Mouse (Mus musculus) R1 (cell line): ENCODE results near the gene Actn4.

Experiments used
- DNase-seq: peaks from one replicate; pipeline ENCODE4 v3.0.0-alpha.2; 2018; ENCODE audit warnings: low read depth, low spot score

Gene Actn4

DNA sequence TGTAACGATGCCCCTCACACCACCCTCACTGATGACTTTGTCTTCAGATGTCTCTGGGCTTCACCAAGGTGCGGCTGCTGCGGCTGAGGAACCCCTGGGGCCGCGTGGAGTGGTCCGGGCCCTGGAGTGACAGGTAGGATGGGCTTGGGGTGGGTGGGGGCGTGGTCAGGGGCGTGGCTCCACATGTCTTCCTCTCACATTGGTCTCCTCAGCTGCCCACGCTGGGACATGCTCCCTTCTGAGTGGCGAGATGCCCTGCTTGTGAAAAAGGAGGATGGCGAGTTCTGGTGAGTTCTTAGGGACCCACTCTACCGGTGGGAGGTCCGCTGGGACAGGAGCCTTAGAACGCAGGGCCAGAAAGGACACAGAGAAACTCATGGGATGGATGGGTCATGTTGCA lies 75.7 kb downstream of the Actn4 start:
- peak; percentile 73 for DNase-seq

DNA sequence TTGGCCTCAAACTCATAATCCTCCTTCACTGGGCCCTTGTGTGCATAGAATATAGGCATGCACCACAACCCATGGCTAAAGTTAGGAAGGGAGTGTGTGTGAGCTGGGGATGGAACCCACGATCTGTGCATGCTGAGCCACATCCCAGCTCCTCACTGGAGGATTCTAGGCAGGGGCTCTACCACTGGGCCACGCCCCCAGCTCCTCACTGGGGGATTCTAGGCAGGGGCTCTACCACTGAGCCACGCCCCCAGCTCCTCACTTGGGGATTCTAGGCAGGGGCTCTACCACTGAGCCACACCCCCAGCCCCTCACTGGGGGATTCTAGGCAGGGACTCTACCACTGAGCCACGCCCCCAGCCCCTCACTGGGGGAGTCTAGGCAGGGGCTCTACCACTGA lies 78.4 kb downstream of the Actn4 start:
- peak; percentile 75 for DNase-seq

DNA sequence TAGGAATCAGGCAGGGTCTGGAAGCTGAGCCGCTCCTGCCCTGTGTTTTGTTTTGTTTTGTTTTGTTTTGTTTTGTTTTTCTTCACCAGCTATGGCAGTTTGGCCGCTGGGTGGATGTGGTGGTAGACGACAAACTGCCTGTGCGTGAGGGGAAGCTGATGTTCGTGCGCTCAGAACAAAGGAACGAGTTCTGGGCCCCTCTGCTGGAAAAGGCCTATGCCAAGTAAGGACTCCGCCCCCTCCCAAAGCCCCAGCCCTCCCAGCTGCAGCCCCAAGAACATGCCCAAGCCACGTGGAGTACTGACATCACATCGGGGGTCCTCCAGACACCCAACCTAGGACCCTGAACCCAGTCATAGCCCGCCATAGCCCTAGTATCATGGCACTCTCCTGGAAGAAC lies 79.1 kb downstream of the Actn4 start:
- DNase-seq: no peak

DNA sequence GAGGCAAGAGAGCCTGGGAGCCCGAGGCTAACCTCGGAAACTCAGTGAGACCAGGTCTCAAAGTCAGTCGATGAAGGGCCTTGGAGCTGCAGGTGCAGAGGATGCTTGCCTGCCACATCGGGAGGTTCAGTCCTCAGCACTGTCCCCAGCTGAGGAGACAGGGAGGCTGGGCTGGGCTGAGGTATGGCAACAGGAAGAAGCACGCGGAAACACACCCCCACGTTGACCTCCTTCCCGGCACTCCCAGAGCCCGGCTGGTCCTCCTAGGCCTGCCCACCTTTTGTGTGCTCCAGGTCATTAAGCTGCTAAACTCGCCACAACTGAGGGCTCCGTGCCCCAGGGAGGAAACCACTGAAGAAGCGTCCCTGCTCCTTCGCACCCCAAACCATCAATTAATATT lies 80.9 kb downstream of the Actn4 start, which contains the start of gene Capn12:
TSS of gene Capn12 (plus strand) at position 224 of the 400 bp plus-strand sequence.
- peak; percentile 50 for DNase-seq

DNA sequence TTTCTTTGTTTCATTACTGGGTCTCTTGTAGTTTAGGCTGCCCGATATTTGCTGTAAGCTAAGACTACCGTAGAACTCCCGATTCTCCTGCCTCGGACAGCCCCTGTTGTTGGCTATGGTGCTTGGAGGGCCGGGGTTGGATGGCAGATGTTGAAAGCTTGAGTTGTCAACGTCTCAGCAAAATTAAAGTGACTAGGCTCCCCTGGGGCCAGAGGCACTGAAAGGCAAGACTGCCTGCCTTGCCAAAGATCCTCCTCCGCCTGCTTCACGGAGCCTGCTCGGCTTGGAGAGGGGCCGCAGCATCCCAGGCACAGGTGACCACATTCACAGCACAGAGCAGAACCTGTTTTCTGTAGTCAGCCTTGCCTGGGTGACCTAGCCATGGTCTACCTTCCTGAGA lies 81.6 kb downstream of the Actn4 start:
- no peak for DNase-seq

DNA sequence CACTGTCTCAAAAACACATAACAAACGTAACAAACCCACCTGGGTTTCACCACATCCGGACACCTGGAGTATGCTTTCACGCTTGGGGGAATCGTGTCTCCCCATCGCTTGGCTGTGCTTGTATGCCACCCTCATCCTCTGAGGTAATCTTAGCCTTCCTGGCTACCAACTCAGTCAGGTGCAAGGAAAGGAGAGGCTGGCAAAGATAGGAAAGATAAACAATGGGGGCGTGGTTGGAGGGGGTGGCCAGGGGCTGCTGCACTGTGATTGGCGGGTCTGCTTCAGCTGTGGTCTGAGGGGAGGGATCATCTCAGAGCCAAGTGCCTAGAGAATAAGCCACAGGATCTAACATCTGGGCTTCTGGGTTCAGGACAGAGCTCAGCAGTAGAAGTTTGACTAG lies 82.5 kb downstream of the Actn4 start:
- DNase-seq: peak; percentile 83

DNA sequence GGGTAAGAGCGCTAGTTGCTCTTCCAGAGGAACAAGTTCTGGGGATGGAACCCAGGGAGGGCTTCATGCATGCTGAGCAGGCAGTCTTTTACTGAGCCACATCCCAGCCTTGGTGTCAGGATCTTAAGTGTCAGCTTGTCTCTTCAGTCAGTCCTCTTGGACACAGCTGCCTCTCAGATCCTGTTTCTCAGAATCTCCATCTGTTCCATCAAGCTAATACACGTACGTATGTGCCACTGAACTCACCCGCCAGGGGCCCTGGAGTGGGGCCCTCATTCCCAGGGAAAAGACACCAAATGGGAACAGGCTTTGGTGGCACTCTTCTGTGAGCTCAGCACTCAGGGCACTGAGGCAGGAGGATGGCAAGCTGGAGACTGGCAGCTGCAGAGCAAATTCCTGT lies 84.3 kb downstream of the Actn4 start:
- no peak for DNase-seq

DNA sequence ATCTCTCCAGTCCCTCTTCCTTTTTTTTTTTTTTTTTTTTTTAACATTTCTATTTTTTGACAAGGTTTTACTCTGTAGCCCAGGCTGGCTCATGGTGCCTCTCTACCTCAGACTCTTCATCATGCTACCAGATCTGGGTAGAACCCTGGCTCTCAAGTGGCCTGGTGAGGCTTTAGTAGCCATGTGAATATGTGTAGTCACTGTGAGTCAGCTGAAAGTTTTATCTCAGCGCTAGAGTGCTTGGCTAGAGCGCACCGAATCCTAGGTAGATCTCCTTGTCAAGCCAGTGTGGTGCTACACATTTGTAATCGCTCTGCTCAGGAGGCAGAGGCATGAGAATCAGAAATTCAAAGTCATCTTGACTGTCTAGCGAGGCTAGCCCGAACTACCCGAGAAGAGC lies 85.0 kb downstream of the Actn4 start:
- DNase-seq: peak; percentile 25

DNA sequence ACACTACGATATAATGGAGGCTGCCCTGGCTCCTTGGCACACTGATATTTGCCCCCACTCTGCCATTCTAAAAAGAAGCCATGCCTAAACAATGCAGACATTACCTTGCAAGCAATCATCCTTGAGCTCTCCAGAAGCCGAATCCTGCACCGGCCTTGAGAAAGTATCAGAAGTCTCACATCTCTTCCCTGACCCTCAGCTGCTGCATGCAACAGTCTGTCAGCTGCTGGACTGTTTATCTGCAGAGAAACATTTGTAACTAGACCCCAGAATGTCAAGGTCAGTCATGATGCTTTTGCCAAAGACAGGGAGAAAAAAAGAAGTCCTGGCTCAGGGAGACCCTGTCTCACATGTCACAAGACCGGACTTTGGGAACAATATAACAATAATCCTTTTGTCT lies 86.0 kb downstream of the Actn4 start:
- no peak for DNase-seq

DNA sequence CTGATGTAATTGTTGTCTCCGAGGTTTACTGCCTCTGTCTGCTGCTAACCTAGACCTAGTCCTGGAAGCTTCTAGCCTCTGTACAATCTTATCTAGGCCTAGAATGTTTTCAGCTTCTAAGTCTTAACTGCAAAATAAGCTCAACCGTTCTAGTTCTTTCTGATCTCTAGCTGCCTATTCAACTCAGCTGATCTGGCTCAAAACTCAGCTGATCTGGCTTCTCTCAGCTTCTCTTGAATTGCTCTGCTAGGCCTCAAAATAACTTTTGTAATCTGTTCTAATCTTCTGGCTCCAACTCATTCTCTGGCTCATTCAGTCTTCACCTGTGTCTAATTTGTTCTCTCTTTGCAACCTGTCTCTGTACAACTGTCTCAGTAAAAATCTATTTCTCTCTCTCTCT lies 87.6 kb downstream of the Actn4 start:
- no peak for DNase-seq

DNA sequence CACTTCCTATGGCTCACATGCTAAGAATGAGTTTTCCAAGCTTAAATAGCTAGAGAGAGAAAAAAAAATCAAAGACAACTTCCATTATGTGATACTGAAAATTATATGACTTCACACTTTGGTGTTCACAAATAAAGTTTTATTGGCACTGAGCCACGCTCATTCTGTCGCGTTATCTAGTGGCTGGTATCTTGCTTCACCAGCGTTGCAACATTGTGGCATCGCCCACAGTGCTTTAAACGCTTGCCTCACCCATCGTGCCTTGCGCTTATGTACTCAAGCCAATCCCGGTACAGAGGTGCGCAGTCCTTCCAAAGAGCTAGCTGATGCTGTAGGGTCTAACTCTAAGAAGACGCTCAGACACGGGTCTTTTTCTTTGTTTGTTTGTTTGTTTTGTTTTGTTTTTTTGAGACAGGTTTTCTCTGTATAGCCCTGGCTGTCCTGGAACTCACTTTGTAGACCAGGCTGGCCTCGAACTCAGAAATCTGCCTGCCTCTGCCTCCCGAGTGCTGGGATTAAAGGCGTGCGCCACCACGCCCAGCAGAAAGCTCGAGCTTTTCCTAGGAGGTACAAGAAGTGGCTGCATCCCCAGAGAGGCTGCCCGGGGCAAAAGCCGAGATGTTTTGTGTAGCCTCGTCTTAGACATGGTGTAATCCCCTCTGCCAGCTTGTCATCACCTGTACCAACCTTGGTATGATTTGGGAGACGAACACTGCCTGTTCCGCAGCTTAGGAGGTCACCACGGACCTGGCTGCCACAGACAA lies 91.1 kb downstream of the Actn4 start:
- DNase-seq: peak; percentile 43

DNA sequence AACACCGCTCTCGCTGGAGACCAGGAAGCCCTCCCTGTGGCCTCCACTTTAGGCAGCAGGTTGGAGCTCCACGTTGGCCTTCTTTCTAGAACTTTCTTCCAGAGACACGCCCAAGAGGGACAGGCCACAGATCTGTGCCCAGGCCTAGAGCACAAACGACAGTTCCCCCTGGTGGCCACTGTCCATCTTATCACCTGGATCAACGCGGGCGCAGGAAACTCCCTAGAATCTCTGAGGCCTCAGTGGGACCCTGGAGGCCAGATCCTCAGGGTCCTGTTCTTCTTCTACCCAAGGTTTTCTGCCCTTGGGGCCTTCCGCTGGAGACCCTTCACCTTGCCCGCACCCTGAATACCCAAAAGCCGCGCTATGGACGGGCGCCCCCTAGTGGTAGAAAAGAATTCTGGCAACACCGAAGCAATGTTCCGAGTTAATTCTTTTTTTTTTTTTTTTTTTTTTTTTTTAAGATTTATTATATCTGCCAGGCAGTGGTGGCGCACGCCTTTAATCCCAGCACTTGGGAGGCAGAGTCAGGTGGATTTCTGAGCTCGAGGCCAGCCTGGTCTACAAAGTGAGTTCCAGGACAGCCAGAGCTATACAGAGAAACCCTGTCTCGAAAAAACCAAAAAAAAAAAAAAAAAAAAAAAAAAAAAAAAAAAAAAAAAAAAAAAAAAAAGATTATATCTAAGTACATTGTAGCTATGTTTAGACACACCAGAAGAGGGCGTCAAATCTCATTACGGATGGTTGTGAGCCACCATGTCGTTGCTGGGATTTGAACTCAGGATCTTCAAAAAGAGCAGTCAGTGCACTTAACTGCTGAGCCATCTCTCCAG lies 94.4 kb downstream of the Actn4 start:
- peak; percentile 81 for DNase-seq

DNA sequence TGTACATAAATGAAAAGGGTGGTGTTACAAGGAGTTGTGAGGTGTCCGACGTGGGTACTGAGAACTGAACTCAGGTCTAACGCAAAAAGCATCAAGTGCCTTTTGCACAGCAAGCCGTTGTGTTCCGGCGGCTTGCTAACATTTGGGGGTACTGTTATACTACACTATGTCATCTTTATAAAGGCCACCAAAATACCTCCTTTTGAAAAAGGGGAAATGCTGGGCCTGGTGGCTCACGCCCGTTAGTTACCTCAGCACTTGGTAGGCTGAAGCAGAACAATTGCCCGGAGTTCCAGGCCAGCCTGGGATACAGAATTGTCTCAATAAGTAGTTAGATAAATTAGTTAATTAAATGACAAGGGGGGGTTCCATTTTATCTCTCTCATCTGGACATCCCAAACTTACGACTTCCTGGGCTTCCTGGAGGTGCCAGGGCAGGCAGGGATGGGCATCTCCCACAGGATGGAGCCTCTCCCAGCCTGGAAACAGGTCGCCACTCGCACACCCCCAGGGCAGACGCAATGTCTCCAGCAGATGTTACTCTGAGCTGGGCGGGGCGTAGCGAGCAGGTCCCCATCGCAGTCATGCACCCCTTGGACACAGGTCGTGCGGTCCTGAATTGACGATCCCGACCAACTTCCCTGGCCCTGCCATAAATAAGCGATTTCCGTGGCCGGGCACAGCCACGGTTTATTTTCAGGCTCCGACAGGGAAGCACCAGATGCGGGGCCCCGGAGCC lies 95.2 kb downstream of the Actn4 start:
- no peak for DNase-seq

DNA sequence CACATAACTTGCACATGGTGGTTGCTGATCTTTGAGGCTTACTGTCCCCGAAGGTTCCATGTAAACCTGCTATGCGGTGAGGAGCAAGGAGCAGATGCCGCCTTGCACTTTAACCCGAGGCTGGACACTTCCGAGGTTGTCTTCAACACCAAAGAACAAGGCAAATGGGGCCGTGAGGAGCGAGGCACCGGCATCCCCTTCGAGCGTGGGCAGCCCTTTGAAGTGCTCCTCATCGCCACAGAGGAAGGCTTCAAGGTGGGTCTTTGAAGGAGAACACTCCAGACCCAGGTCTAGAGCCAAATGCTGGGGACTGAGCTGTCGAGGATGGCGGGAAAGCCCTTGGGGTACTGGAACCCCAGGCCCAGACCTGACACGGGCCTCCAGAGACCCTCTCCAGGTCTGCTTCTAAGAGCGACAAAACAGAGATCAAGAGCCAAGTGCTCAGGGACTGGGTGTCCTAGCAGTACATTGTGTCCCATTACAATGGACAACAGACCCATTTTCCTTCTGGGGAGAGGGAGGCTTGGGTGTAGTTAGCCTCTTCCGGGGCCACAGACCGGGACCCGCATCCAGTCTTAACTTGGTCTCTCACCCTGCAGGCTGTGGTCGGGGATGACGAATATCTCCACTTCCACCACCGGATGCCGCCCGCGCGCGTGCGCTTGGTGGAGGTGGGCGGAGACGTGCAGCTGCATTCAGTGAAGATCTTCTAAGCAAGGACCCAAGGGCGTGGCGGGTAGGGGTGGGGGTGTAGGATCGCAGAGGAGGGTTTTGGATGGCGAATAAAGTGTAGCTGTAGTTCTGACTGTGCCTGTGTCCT lies 96.4 kb downstream of the Actn4 start:
- peak; percentile 95 for DNase-seq

DNA sequence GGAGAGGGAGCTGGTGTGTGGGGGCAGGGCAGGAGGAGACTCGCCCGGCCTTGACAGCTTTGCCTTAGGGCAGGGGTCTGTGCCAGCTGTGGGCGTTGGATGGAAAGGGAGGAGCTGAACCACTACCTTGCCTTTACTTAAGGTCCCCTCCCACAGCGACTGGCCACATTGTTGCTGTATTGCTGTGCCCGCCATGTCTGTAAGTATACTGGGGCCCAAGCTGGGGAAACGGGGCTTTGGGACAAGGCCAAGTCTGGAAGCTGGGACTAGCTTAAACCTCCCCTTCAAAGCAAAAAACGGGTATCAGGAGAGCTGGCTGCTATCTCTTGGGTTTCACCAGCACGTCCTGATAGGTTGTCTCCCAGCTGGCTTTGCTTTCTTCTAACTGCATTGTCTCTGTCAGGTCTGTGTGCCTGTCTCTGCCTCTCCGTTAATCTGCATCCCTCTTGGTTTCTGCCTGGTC lies 97.8 kb downstream of the Actn4 start:
- no peak for DNase-seq

DNA sequence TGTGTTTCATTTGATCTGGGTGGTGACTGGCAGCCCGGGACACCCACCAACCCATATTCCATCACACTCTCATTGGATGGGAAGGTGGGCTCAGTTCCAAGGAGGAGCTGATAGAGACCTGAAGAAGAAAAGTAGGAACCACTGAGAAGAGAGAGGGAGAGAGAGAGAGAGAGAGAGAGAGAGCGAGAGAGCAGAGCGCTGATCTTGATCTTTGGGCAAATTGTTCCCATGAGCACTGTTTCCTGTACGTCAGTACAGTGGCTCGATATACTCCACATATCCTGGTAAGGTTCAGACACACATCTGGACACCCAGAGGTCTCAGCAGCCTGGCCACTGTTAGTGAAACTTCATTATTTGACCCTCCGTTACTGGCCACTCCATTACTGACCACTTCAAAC lies 98.6 kb downstream of the Actn4 start, which contains the start of gene Lgals7:
TSS of gene Lgals7 (plus strand) at position 314 of the 400 bp plus-strand sequence.
- DNase-seq: no peak

DNA sequence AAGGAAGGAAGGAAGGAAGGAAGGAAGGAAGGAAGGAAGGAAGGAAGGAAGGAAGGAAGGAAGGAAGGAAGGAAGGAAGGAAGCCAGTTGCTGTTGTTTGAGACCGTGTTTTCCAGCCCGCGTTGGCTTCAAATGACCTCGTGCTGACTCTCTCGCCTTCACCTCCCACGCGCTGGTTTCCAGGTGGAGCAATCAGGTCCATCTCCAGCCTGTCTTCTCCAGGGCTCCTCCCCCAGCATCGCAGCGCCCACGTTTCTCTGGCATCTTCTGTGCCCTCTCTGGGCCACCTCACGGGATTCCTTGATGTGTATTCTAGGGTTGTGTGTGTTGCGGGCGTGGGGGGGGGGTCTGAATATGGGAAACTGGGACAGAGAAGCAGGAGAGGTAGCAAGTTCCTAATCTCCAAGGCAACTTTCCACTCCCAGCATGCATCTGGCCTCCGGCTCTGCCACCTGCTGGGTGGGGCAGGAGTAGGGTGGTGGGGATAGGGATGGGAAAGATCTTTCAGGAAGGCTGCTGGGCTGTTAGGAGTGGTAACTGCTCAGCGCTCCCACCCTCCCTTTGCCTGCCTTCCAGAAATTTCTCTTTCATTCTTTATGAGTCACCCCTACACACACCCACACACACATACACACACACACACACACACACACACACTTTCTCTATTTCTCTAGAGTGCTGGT lies 99.2 kb downstream of the Actn4 start:
- peak; percentile 61 for DNase-seq

DNA sequence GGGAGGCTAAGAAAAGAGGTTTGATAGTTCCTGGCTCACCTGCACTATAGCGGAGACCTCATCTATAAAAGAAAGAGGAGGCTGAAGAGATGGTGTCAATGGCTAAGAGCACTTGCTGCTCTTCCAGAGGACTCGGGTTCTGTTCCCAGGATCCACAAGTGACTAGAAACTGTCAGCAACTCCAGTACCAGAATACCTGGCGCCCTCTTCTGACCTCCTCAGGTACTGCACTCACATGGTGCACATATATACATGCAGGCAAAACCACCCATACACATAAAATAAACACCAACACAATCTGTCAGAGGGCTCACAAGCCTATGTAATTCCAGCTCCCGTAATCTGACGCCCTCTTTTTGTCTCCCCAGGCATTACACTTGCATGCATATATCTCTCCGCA lies 101.2 kb downstream of the Actn4 start:
- peak; percentile 86 for DNase-seq

DNA sequence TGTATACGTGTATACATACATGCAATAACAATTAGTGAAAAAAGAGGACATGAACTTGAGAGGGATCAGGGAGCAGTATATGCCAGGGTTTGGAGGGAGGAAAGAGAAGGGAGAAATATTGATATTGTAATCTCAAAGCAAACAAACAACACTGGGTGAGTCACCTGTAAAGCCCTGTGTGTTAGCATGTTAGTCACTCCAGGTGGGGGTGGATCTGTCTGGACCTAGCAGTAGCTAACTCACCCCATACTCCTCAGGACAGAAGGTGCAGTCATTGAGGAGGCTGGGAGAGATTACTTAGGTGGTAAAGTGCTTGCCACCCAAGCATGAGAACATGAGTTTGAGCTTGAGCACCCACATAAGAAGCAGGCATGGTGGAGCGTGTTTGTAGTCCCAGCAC lies 102.2 kb downstream of the Actn4 start:
- DNase-seq: no peak

DNA sequence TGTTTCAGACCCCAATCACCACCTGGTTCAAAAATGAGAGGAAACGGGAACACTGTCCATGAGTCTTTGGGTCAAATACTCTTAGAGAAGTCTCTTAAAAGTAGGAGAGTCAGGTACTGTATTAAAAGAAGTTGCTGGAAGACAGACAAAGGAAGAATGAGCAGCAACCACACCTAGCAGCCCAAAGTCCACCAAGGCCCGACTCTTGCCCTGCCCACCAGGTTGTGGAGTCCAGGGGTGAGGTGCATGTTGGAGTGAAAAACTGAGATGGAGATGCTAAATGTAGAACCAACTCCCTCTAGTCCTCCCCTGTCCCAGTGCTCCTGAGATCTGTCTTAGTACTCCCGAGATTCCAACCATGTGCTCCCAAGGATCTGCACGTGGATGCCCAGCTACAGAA lies 111.5 kb downstream of the Actn4 start:
- DNase-seq: no peak
